Comparison of ENCODE assay signal across 20 mouse cellular contexts in the genomic region with DNA sequence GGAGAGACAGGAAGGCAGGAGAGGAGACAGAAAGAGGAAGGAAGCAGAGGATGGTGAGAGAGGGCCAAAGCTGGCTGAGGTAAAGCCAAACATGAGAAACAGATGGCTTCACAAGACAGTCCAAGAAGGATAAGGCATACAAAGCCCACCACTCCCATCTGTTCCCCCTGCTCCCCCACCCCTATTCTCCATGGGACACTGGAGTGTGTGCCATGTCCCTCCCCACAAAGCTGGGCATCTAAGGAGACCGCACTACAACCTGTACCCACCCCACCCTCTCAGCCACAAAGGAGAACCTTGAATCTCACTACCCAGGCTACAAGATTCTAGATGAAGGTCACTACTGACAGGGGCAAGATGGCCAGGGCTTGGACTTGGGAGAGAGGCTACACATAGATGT. TPM values are rescaled to one million over a fixed set of nuclear protein-coding genes. Genes with fewer than 3 reads are reported as not detected.
A peak's percentile ranks its signal among the peaks of the same experiment; 100 is the strongest.
DNase-seq lines count a peak whose midpoint lies in the region; ATAC-seq lines count a peak whose summit lies in the region.
"Had no signal": no experiment of that assay in that cellular context is flagged by ENCODE, and none has a peak within 500 bp of the region (broad histone marks: within the 10 kb centered on the region; RNA-seq: fewer than 3 reads in every experiment).

No protein-coding gene starts in this region.

- H3K9me3 ChIP-seq in hindbrain, embryonic 16.5 days (ENCODE audit: control insufficient read depth, low read length), result peaks cover 4% of the 10 kb centered on the region
- H3K9me3 ChIP-seq in hindbrain, embryonic 13.5 days, result peaks cover 9% of the 10 kb centered on the region; the same call in 1 of the 2 replicates
- H3K9me3 ChIP-seq: embryonic facial prominence, embryonic 15.5 days had no signal

- no peaks in the 10 kb centered on the region for H3K4me1 ChIP-seq in hindbrain, embryonic 16.5 days (ENCODE audit: control insufficient read depth, insufficient read depth, low read depth, low read length)
- no peaks in the 10 kb centered on the region for H3K4me1 ChIP-seq in hindbrain, embryonic 13.5 days (replicated peaks)
- H3K4me1 ChIP-seq: embryonic facial prominence, embryonic 13.5 days; embryonic facial prominence, embryonic 15.5 days; forebrain, embryonic 10.5 days; forebrain, embryonic 12.5 days had no signal

- peaks cover 35% of the 10 kb centered on the region for H3K36me3 ChIP-seq in hindbrain, embryonic 16.5 days (ENCODE audit: control insufficient read depth, insufficient read depth, low read length)
- peaks cover 40% of the 10 kb centered on the region for H3K36me3 ChIP-seq in hindbrain, embryonic 13.5 days
- H3K36me3 ChIP-seq: embryonic facial prominence, embryonic 13.5 days; embryonic facial prominence, embryonic 15.5 days; forebrain, embryonic 10.5 days had no signal

- peak; percentile 86 to 89 for DNase-seq in cerebellum, postnatal 14 days
- peak; percentile 83 for DNase-seq in left cerebral cortex, postnatal 4 days
- no peak for DNase-seq in left cerebral cortex, postnatal 25 days (ENCODE audit: low spot score in 2 of 2)
- DNase-seq: adrenal gland, adult 2 months; adrenal gland, postnatal 10 days; adrenal gland, postnatal 25 days; cerebellum, adult 18-20 months; cerebellum, adult 8-10 months; embryo, embryonic 11 days had no signal

- H3K27ac ChIP-seq in hindbrain, embryonic 16.5 days (ENCODE audit: low read depth, low read length), result no peak overlapping the region
- no peak overlapping the region for H3K27ac ChIP-seq in hindbrain, embryonic 13.5 days
- H3K27ac ChIP-seq: embryonic facial prominence, embryonic 13.5 days; embryonic facial prominence, embryonic 15.5 days; forebrain, embryonic 10.5 days; forebrain, embryonic 12.5 days had no signal

- intact Hi-C loops in left cerebral cortex, postnatal 4 days (cut with DNase I), result no loop called here
- intact Hi-C loops in left cerebral cortex, postnatal 25 days (cut with DNase I), result no loop called here

- H3K27me3 ChIP-seq in hindbrain, embryonic 16.5 days (replicated peaks; ENCODE audit: control insufficient read depth, insufficient read depth, low read length), result no peaks in the 10 kb centered on the region
- H3K27me3 ChIP-seq in hindbrain, embryonic 13.5 days, result peaks cover 16% of the 10 kb centered on the region; the same call in 1 of the 2 replicates
- H3K27me3 ChIP-seq: embryonic facial prominence, embryonic 15.5 days had no signal

- ATAC-seq in cerebellum, adult (ENCODE audit: insufficient number of reproducible peaks, low FRiP score, low TSS enrichment), result no peak
- peak; percentile 45; the same call in 1 of the 2 replicates for ATAC-seq in hindbrain, embryonic 16.5 days
- ATAC-seq in hindbrain, embryonic 13.5 days (ENCODE audit: low FRiP score), result no peak
- ATAC-seq: forebrain, embryonic 14.5 days; forebrain, embryonic 16.5 days had no signal

- no peak overlapping the region for H3K4me3 ChIP-seq in hindbrain, embryonic 16.5 days (ENCODE audit: low read length)
- H3K4me3 ChIP-seq in hindbrain, embryonic 13.5 days, result no peak overlapping the region
- H3K4me3 ChIP-seq: embryonic facial prominence, embryonic 13.5 days; embryonic facial prominence, embryonic 15.5 days; erythroblast, embryonic 14.5 days; forebrain, embryonic 10.5 days; forebrain, embryonic 12.5 days had no signal

- 83% methylated on average over 1 of the region's 1 CpGs for WGBS in hindbrain, embryonic 16.5 days
- WGBS in hindbrain, embryonic 13.5 days, result 100% methylated on average over 1 of the region's 1 CpGs

- H3K9ac ChIP-seq in hindbrain, embryonic 16.5 days (ENCODE audit: low read depth, low read length), result no peak overlapping the region
- no peak overlapping the region for H3K9ac ChIP-seq in hindbrain, embryonic 13.5 days
- H3K9ac ChIP-seq: embryonic facial prominence, embryonic 13.5 days; embryonic facial prominence, embryonic 15.5 days; forebrain, embryonic 12.5 days had no signal

- H3K4me2 ChIP-seq in hindbrain, embryonic 16.5 days (ENCODE audit: low read length), result no peak overlapping the region
- H3K4me2 ChIP-seq in hindbrain, embryonic 13.5 days, result no peak overlapping the region
- H3K4me2 ChIP-seq: embryonic facial prominence, embryonic 13.5 days; embryonic facial prominence, embryonic 15.5 days; forebrain, embryonic 12.5 days had no signal

RNA-seq across cellular contexts. Expression of a gene that starts 20.1 kb away (rescaled TPM):
- 3.1 and 3.7 TPM in 2 replicates for polyA plus RNA-seq in hindbrain, embryonic 16.5 days (2015; fragmentation: Nextera tagmentation; extraction: Ambion mirVana)
- polyA plus RNA-seq in hindbrain, embryonic 13.5 days (2015; fragmentation: Nextera tagmentation; extraction: Ambion mirVana), result 2.2 and 2.6 TPM in 2 replicates
- 10 to 100 TPM; 75.3 to 82.5 TPM for total RNA-seq in left cerebral cortex, postnatal 4 days (2021)
- total RNA-seq in left cerebral cortex, postnatal 25 days (2021), result 100 to 1,000 TPM; 132 to 139 TPM
- total RNA-seq: common myeloid progenitor, adult 5-6 weeks had no signal

RNA-seq across cellular contexts. Expression of a gene that starts 20.4 kb away (rescaled TPM):
- 23.4 and 23.7 TPM in 2 replicates for polyA plus RNA-seq in hindbrain, embryonic 16.5 days (2015; fragmentation: Nextera tagmentation; extraction: Ambion mirVana)
- polyA plus RNA-seq in hindbrain, embryonic 13.5 days (2015; fragmentation: Nextera tagmentation; extraction: Ambion mirVana), result 18.7 and 19.3 TPM in 2 replicates
- total RNA-seq in left cerebral cortex, postnatal 4 days (2021), result 10 to 100 TPM in 1 of 2 experiments, 1 to 10 TPM in 1; 9.7 to 12.2 TPM
- total RNA-seq in left cerebral cortex, postnatal 25 days (2021), result 10 to 100 TPM; 12.0 to 15.9 TPM

RNA-seq across cellular contexts. Expression of a gene that starts 46.2 kb away (rescaled TPM):
- 9.7 and 10.7 TPM in 2 replicates for polyA plus RNA-seq in hindbrain, embryonic 16.5 days (2015; fragmentation: Nextera tagmentation; extraction: Ambion mirVana)
- polyA plus RNA-seq in hindbrain, embryonic 13.5 days (2015; fragmentation: Nextera tagmentation; extraction: Ambion mirVana), result 13.0 and 13.4 TPM in 2 replicates
- total RNA-seq in left cerebral cortex, postnatal 4 days (2021), result 1 to 10 TPM; 3.1 to 3.2 TPM
- total RNA-seq in left cerebral cortex, postnatal 25 days (2021), result 1 to 10 TPM; 2.8 to 4.6 TPM

RNA-seq across cellular contexts. Expression of a gene that starts 59.3 kb away (rescaled TPM):
- polyA plus RNA-seq in hindbrain, embryonic 16.5 days (2015; fragmentation: Nextera tagmentation; extraction: Ambion mirVana), result 9.8 and 11.4 TPM in 2 replicates
- 10.7 and 11.8 TPM in 2 replicates for polyA plus RNA-seq in hindbrain, embryonic 13.5 days (2015; fragmentation: Nextera tagmentation; extraction: Ambion mirVana)
- total RNA-seq in left cerebral cortex, postnatal 4 days (2021), result 1 to 10 TPM; 3.3 to 3.5 TPM
- total RNA-seq in left cerebral cortex, postnatal 25 days (2021), result 10 to 100 TPM; 16.1 to 16.8 TPM

Comparison
In these comparisons a context has a peak if more than half of its experiments do, and no peak if none do; other contexts are left out.
1. DNase-seq: peak in cerebellum, postnatal 14 days (2 of 2) and left cerebral cortex, postnatal 4 days (single experiment); none in left cerebral cortex, postnatal 25 days (0 of 2).